Mouse (Mus musculus): ENCODE data around the gene Gm28048. TPM values are rescaled to one million over a fixed set of nuclear protein-coding genes. Genes with fewer than 3 reads are reported as not detected.

Gm28048 gene
- total RNA-seq, 2 experiments from 2014 or later = 9.3 to 11.1 TPM

GRCm38 (mm10) chr11:22857106-22857704 lies 124.7 kb downstream of the Gm28048 start:
- H3K27ac ChIP-seq = peak overlapping the region; percentile 94
- peak overlapping the region; percentile 89 for H3K4me3 ChIP-seq
- DNase-seq (ENCODE audit: low spot score in 2 of 2) = no peak
- no peak for TF ChIP-seq CTCF (conservative IDR thresholded peaks at IDR 0.05)

- TF ChIP-seq CTCF (conservative IDR thresholded peaks at IDR 0.05) = no peak
- peak; percentile 44 for DNase-seq (ENCODE audit: low spot score in 2 of 2)
- Histone ChIP-seq H3K27ac (peak overlapping the region; percentile 94), H3K4me3 (peak overlapping the region; percentile 23)
Measured at GRCm38 (mm10) chr11:22856371-22856965, 125.4 kb downstream of the Gm28048 start.

GRCm38 (mm10) chr11:22854571-22854970 lies 127.3 kb downstream of the Gm28048 start:
- TF ChIP-seq CTCF (conservative IDR thresholded peaks at IDR 0.05) = no peak

GRCm38 (mm10) chr11:22853477-22854157 lies 128.3 kb downstream of the Gm28048 start:
- no peak for TF ChIP-seq CTCF (conservative IDR thresholded peaks at IDR 0.05)
- no peak for DNase-seq (ENCODE audit: low spot score in 2 of 2)
- H3K4me3 ChIP-seq = no peak overlapping the region
- H3K27ac ChIP-seq = no peak overlapping the region

More at GRCm38 (mm10) chr11:22854571-22854970, 127.3 kb downstream of the Gm28048 start:
- H3K4me3 ChIP-seq = no peak overlapping the region
- DNase-seq (ENCODE audit: low spot score in 2 of 2) = no peak
- H3K27ac ChIP-seq = no peak overlapping the region

- H3K27ac ChIP-seq = peak overlapping the region; percentile 67
- no peak for TF ChIP-seq CTCF (conservative IDR thresholded peaks at IDR 0.05)
- no peak for DNase-seq (ENCODE audit: low spot score in 2 of 2)
- H3K4me3 ChIP-seq = no peak overlapping the region
Measured at GRCm38 (mm10) chr11:22852510-22852909, 129.4 kb downstream of the Gm28048 start.

- no peak for DNase-seq (ENCODE audit: low spot score in 2 of 2)
- Histone ChIP-seq H3K27ac (peak overlapping the region; percentile 67), H3K4me3 (no peak overlapping the region)
- no peak for TF ChIP-seq CTCF (conservative IDR thresholded peaks at IDR 0.05)
Measured at GRCm38 (mm10) chr11:22851416-22851815, 130.5 kb downstream of the Gm28048 start.

GRCm38 (mm10) chr11:22850077-22850476 lies 131.8 kb downstream of the Gm28048 start:
- no peak for DNase-seq (ENCODE audit: low spot score in 2 of 2)
- Histone ChIP-seq H3K27ac (peak overlapping the region; percentile 67; the same call in 1 of the 2 replicates), H3K4me3 (no peak overlapping the region)
- TF ChIP-seq CTCF (conservative IDR thresholded peaks at IDR 0.05) = no peak

- no peak for DNase-seq (ENCODE audit: low spot score in 2 of 2)
- H3K27ac ChIP-seq = no peak overlapping the region
- no peak for TF ChIP-seq CTCF (conservative IDR thresholded peaks at IDR 0.05)
- H3K4me3 ChIP-seq = no peak overlapping the region
Measured at GRCm38 (mm10) chr11:22848649-22849195, 133.2 kb downstream of the Gm28048 start.

- no peak for TF ChIP-seq CTCF (conservative IDR thresholded peaks at IDR 0.05)
- DNase-seq (ENCODE audit: low spot score in 2 of 2) = no peak
- Histone ChIP-seq H3K4me3 (no peak overlapping the region), H3K27ac (peak overlapping the region; percentile 18; the same call in 1 of the 2 replicates)
Measured at GRCm38 (mm10) chr11:22847732-22848648, 133.9 kb downstream of the Gm28048 start.

- H3K4me3 ChIP-seq = no peak overlapping the region
- no peak for TF ChIP-seq CTCF (conservative IDR thresholded peaks at IDR 0.05)
- DNase-seq (ENCODE audit: low spot score in 2 of 2) = no peak
- no peak overlapping the region for H3K27ac ChIP-seq
Measured at GRCm38 (mm10) chr11:22846960-22847731, 134.7 kb downstream of the Gm28048 start.

- no peak for TF ChIP-seq CTCF (conservative IDR thresholded peaks at IDR 0.05)
- Histone ChIP-seq H3K4me3 (no peak overlapping the region), H3K27ac (no peak overlapping the region)
- no peak for DNase-seq (ENCODE audit: low spot score in 2 of 2)
Measured at GRCm38 (mm10) chr11:22846093-22846835, 135.6 kb downstream of the Gm28048 start.
